Mouse (Mus musculus): ENCODE data around the gene Tiam1.

- TF ChIP-seq CTCF (IDR thresholded peaks at IDR 0.05; ENCODE audit: low read depth) (no peak), EP300 (IDR thresholded peaks at IDR 0.05; ENCODE audit: low read depth) (no peak)
Observed at GRCm38 (mm10) chr16:89958982-89959381, 184.6 kb downstream of the Tiam1 start.

All from liver, embryonic 14.5 days (tissue).